Mouse (Mus musculus): ENCODE measurements around the gene Sult6b2. TPM values are rescaled to one million over a fixed set of nuclear protein-coding genes. Genes with fewer than 3 reads are reported as not detected.

Sult6b2 gene
- polyA plus RNA-seq, 1 experiment: 0.07 TPM

GRCm38 (mm10) chr6:142814495-142814921 is 10.2 kb upstream of the Sult6b2 start:
- H3K4me3 ChIP-seq (replicated peaks): peak overlapping the region; percentile 84
- TF ChIP-seq GATA1 (IDR thresholded peaks at IDR 0.05; ENCODE audit: borderline replicate concordance, low read length) (no peak), FLI1 (IDR thresholded peaks at IDR 0.05; ENCODE audit: low read length) (no peak)

GRCm38 (mm10) chr6:142814011-142814410 is 9.7 kb upstream of the Sult6b2 start:
- peaks cover 41% of the 10 kb centered on the region for H3K4me1 ChIP-seq
- no peaks in the 10 kb centered on the region for H3K36me3 ChIP-seq (replicated peaks; ENCODE audit: low read length)
- TF ChIP-seq GATA1 (IDR thresholded peaks at IDR 0.05; ENCODE audit: borderline replicate concordance, low read length) (no peak), FLI1 (IDR thresholded peaks at IDR 0.05; ENCODE audit: low read length) (no peak)
- H3K27me3 ChIP-seq (replicated peaks): peaks cover 31% of the 10 kb centered on the region
- H3K9me3 ChIP-seq: no peaks in the 10 kb centered on the region
- H3K4me3 ChIP-seq (replicated peaks): no peak overlapping the region

More at GRCm38 (mm10) chr6:142814495-142814921, 10.2 kb upstream of the Sult6b2 start:
- Histone ChIP-seq H3K27me3 (replicated peaks) (peaks cover 31% of the 10 kb centered on the region), H3K9me3 (no peaks in the 10 kb centered on the region), H3K36me3 (replicated peaks; ENCODE audit: low read length) (no peaks in the 10 kb centered on the region), H3K4me1 (peaks cover 38% of the 10 kb centered on the region)

GRCm38 (mm10) chr6:142812969-142813368 is 8.7 kb upstream of the Sult6b2 start:
- Histone ChIP-seq H3K9me3 (no peaks in the 10 kb centered on the region), H3K27me3 (replicated peaks) (peaks cover 24% of the 10 kb centered on the region), H3K36me3 (replicated peaks; ENCODE audit: low read length) (no peaks in the 10 kb centered on the region), H3K4me1 (peaks cover 41% of the 10 kb centered on the region), H3K4me3 (replicated peaks) (no peak overlapping the region)
- no peak for TF ChIP-seq GATA1 (IDR thresholded peaks at IDR 0.05; ENCODE audit: borderline replicate concordance, low read length)
- no peak for TF ChIP-seq FLI1 (IDR thresholded peaks at IDR 0.05; ENCODE audit: low read length)

GRCm38 (mm10) chr6:142810239-142810638 is 5.9 kb upstream of the Sult6b2 start:
- Histone ChIP-seq H3K27me3 (replicated peaks) (peaks cover 18% of the 10 kb centered on the region), H3K4me1 (peaks cover 44% of the 10 kb centered on the region), H3K9me3 (no peaks in the 10 kb centered on the region), H3K36me3 (replicated peaks; ENCODE audit: low read length) (no peaks in the 10 kb centered on the region), H3K4me3 (replicated peaks) (peak overlapping the region; percentile 33)
- TF ChIP-seq GATA1 (IDR thresholded peaks at IDR 0.05; ENCODE audit: borderline replicate concordance, low read length) (no peak), FLI1 (IDR thresholded peaks at IDR 0.05; ENCODE audit: low read length) (no peak)

- Histone ChIP-seq H3K36me3 (replicated peaks; ENCODE audit: low read length) (no peaks in the 10 kb centered on the region), H3K9me3 (no peaks in the 10 kb centered on the region), H3K4me1 (peaks cover 41% of the 10 kb centered on the region), H3K27me3 (replicated peaks) (peaks cover 18% of the 10 kb centered on the region), H3K4me3 (replicated peaks) (peak overlapping the region; percentile 12)
- TF ChIP-seq GATA1 (IDR thresholded peaks at IDR 0.05; ENCODE audit: borderline replicate concordance, low read length) (no peak), FLI1 (IDR thresholded peaks at IDR 0.05; ENCODE audit: low read length) (no peak)
These were observed 5.2 kb upstream of the Sult6b2 start for GRCm38 (mm10) chr6:142809373-142810098.

GRCm38 (mm10) chr6:142806326-142806725 is 2.0 kb upstream of the Sult6b2 start:
- no peaks in the 10 kb centered on the region for H3K36me3 ChIP-seq (replicated peaks; ENCODE audit: low read length)
- peaks cover 3% of the 10 kb centered on the region for H3K27me3 ChIP-seq (replicated peaks)
- H3K4me3 ChIP-seq (replicated peaks): no peak overlapping the region
- TF ChIP-seq FLI1 (IDR thresholded peaks at IDR 0.05; ENCODE audit: low read length) (no peak), GATA1 (IDR thresholded peaks at IDR 0.05; ENCODE audit: borderline replicate concordance, low read length) (no peak)
- H3K4me1 ChIP-seq: peaks cover 48% of the 10 kb centered on the region
- no peaks in the 10 kb centered on the region for H3K9me3 ChIP-seq

GRCm38 (mm10) chr6:142802617-142803525 is 1.4 kb downstream of the Sult6b2 start:
- no peak overlapping the region for H3K4me3 ChIP-seq (replicated peaks)
- TF ChIP-seq GATA1 (IDR thresholded peaks at IDR 0.05; ENCODE audit: borderline replicate concordance, low read length) (no peak), FLI1 (IDR thresholded peaks at IDR 0.05; ENCODE audit: low read length) (no peak)
- no peaks in the 10 kb centered on the region for H3K36me3 ChIP-seq (replicated peaks; ENCODE audit: low read length)
- peaks cover 34% of the 10 kb centered on the region for H3K4me1 ChIP-seq
- H3K27me3 ChIP-seq (replicated peaks): peaks cover 1% of the 10 kb centered on the region
- no peaks in the 10 kb centered on the region for H3K9me3 ChIP-seq

- Histone ChIP-seq H3K36me3 (replicated peaks; ENCODE audit: low read length) (no peaks in the 10 kb centered on the region), H3K9me3 (no peaks in the 10 kb centered on the region), H3K4me1 (peaks cover 30% of the 10 kb centered on the region), H3K4me3 (replicated peaks) (no peak overlapping the region), H3K27me3 (replicated peaks) (peaks cover 1% of the 10 kb centered on the region)
- TF ChIP-seq GATA1 (IDR thresholded peaks at IDR 0.05; ENCODE audit: borderline replicate concordance, low read length) (no peak), FLI1 (IDR thresholded peaks at IDR 0.05; ENCODE audit: low read length) (no peak)
These were observed 2.6 kb downstream of the Sult6b2 start for GRCm38 (mm10) chr6:142801687-142802086.

GRCm38 (mm10) chr6:142799704-142800374 is 4.5 kb downstream of the Sult6b2 start:
- no peaks in the 10 kb centered on the region for H3K36me3 ChIP-seq (replicated peaks; ENCODE audit: low read length)
- H3K9me3 ChIP-seq: no peaks in the 10 kb centered on the region
- peaks cover 2% of the 10 kb centered on the region for H3K27me3 ChIP-seq (replicated peaks)
- TF ChIP-seq FLI1 (IDR thresholded peaks at IDR 0.05; ENCODE audit: low read length) (no peak), GATA1 (IDR thresholded peaks at IDR 0.05; ENCODE audit: borderline replicate concordance, low read length) (no peak)
- H3K4me3 ChIP-seq (replicated peaks): no peak overlapping the region
- H3K4me1 ChIP-seq: peaks cover 18% of the 10 kb centered on the region
